Mouse (Mus musculus): ENCODE measurements at regions not wholly inside any gene's neighbourhood (a gene's known extent, or its start where the extent isn't known, plus 50 kb on each side); places are given as distances from the start of the nearest gene placed in this dataset.

DNA sequence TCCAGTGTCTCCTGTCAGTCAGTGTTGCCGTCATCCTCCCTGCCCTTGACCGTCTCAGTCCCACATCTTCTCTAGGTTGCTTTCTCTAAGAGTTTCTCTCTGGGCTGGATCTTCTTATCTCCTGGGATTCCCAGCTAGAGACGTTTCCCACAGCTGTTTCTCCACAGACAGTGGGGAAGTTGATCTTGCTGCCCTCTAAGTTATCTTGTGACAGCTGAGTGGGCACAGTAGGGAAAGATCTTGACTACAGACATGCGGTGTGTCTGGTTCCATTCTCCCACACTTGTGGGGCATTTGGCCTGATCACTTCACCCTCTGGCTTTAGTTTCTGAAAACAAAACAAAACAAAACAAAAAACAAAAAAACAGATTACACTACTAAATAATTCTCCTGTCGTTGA lies 165.2 kb upstream of the Tyw5 start:
- intact Hi-C loops (cut with DNase I), result no loop called here
- no peak for DNase-seq

DNA sequence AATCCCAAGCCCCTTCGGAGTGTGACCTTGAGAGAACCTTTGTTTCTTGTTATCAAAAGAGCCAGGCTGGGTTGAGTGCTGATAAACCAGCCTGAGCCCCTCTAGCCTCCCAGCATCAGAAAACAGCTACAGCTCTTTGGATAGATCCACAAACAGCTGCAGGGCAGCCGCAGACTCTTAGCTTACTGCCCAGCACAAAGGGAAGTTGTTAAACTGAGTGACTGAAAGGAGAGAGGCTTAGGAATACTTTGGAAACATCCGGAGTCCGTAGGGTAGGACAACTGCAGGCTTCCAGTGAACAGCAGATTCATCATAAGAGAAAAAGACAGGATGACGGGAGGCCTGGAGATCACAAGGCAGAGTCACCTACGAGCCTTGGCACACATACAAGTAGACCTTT lies 166.9 kb upstream of the Tyw5 start:
- intact Hi-C loops (cut with DNase I), result no loop called here
- peak in 1 of 2 experiments; percentile 5 for DNase-seq

DNA sequence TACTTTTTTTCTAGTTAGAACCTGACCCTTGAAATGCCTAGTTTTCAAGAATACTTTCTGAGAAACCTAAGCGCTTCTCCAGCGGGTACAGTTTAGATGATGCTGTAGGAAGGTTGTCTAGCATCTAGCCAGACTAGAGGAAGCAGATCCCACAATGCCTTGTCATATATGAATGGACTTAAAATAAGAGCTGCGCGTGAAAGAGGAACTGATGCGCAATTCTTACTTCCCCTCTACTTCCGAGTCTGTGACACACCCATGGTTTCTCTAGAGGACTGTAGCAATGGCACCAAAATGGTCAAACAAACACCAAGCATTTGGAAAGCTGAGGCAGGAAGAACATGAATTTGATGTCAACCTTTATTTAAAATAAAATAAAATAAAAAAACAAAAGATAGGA lies 167.6 kb upstream of the Tyw5 start:
- DNase-seq, result no peak
- intact Hi-C loops (cut with DNase I), result no loop called here

DNA sequence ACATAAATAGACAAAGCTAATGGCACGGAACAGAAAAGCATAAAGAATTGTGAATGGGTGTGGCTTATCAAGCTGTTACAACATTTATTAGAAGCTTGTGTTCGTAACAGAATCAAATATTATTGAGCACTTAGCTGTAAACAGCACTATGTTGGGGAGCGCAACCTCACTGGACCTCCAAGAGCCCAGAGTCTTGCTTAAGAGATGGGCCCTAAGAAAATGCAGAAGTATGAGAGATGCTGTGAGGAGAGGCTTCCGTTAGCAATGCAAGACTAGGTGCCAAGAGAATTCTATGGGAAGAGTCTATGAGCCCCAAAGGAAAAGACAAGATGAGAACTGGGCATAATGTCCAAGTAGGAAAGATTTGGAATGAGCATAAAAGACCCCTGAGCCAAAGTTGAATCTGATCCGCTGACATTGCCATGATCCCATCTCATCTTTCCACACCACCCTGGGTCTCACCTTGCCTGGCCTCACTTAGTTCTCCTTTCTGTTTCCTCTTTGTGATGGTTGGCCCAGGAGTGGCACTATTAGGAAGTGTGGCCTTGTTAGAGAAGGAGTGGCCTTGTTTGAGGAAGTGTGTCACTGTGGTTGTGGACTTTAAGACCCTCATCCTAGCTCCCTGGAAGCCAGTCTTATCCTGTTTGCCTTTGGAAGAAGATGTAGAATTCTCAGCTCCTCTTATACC lies 169.3 kb upstream of the Tyw5 start:
- intact Hi-C loops (cut with DNase I), result no loop called here
- no peak for DNase-seq

- intact Hi-C loops (cut with DNase I), result no loop called here
- no peak for DNase-seq
These were observed 172.2 kb upstream of the Tyw5 start for GRCm38 (mm10) chr1:57579086-57579485.

- no peak for DNase-seq
- intact Hi-C loops (cut with DNase I), result no loop called here
These were observed 180.0 kb upstream of the Spats2l start for GRCm38 (mm10) chr1:57593707-57594589.

DNA sequence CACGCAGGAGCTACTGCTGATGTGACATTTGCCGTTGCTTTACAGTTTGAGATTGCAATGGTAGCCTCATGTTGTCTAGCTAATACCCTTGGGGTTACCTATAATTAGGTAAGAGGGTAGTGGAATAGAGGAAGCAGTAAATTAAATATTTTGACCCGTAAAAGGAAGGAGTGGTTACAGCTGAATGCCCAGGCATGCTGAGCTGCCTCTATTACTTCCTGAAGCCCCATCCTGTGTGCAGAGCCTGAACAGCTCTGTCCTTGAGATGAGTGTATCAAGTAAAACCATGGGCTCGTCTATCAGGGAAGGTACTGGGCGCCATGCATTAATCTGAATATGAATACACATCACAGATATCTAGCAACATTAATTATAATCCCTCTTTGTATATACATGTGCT lies 179.1 kb upstream of the Spats2l start:
- intact Hi-C loops (cut with DNase I), result no loop called here
- DNase-seq, result no peak

- DNase-seq, result no peak
- intact Hi-C loops (cut with DNase I), result no loop called here
These were observed 173.0 kb upstream of the Spats2l start for GRCm38 (mm10) chr1:57600951-57601350.

- no peak for DNase-seq
- intact Hi-C loops (cut with DNase I), result no loop called here
These were observed 168.4 kb upstream of the Spats2l start for GRCm38 (mm10) chr1:57605525-57605924.

- intact Hi-C loops (cut with DNase I), result no loop called here
- no peak for DNase-seq
These were observed 167.8 kb upstream of the Spats2l start for GRCm38 (mm10) chr1:57606060-57606683.

- DNase-seq, result no peak
- intact Hi-C loops (cut with DNase I), result no loop called here
These were observed 166.9 kb upstream of the Spats2l start for GRCm38 (mm10) chr1:57607026-57607425.

GRCm38 (mm10) chr1:57607626-57608422 lies 166.1 kb upstream of the Spats2l start:
- intact Hi-C loops (cut with DNase I), result no loop called here

DNA sequence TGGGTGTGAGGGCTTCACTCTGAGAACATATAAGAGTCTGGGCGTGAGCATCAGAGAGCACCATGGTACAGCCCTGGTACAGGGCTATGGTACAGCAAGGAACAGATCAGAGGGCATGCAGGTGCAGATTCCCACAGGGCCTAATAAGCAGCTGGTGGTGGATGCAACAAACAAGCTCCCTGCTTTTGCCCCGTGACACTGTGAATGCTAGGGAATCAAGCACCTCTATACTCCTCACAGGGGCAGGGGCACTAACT lies 165.6 kb upstream of the Spats2l start:
- intact Hi-C loops (cut with DNase I), result no loop called here

More at GRCm38 (mm10) chr1:57607626-57608422, 166.1 kb upstream of the Spats2l start:
- DNase-seq, result no peak

GRCm38 (mm10) chr1:57609307-57609706 lies 164.7 kb upstream of the Spats2l start:
- intact Hi-C loops (cut with DNase I), result no loop called here
- no peak for DNase-seq

More for the DNA sequence above, 165.6 kb upstream of the Spats2l start:
- no peak for DNase-seq

- DNase-seq, result no peak
- intact Hi-C loops (cut with DNase I), result no loop called here
These were observed 161.8 kb upstream of the Spats2l start for GRCm38 (mm10) chr1:57612171-57612570.

GRCm38 (mm10) chr1:57612931-57613804 lies 160.8 kb upstream of the Spats2l start:
- DNase-seq, result peak in 1 of 2 experiments; percentile 7
- intact Hi-C loops (cut with DNase I), result no loop called here

DNA sequence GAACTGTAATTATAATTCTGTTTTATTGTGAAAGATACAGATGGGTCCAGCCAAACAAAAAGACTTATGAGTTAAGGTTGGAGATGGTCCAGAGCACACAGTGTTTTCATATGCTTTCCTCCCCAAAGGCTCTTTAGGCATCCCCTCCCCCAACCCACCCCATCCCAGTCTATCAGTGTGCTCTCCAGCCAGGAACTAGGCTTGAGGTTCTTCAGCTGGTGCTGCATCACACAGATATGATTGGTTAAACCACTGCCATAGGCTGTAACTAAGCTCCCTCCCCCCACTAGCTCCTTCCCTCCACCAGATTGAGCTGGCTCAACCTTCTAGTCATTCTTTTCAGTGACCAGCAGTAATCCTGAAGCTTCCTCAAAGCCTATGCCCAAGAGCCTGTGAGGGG lies 158.8 kb upstream of the Spats2l start:
- DNase-seq, result peak; percentile 31 to 48
- intact Hi-C loops (cut with DNase I), result no loop called here

GRCm38 (mm10) chr1:57617316-57617715 lies 156.6 kb upstream of the Spats2l start:
- no peak for DNase-seq
- intact Hi-C loops (cut with DNase I), result no loop called here

- intact Hi-C loops (cut with DNase I), result no loop called here
- DNase-seq, result no peak
These were observed 151.4 kb upstream of the Spats2l start for GRCm38 (mm10) chr1:57622561-57622960.

- intact Hi-C loops (cut with DNase I), result no loop called here
- no peak for DNase-seq
These were observed 140.0 kb upstream of the Spats2l start for GRCm38 (mm10) chr1:57633986-57634385.
